Mouse (Mus musculus): ENCODE data around the gene Polr3a. TPM values are rescaled to one million over a fixed set of nuclear protein-coding genes. Genes with fewer than 3 reads are reported as not detected.
"Not testable (repeated sequence)": the region's sequence is repeated elsewhere in the genome, so short reads cannot be mapped to it uniquely, and the experiment has no call there.

Gene Polr3a
- polyA plus RNA-seq, 1 experiment from 2014 or later, result 23.8 TPM

GRCm38 (mm10) chr14:24458191-24458590 is 28.7 kb downstream of the Polr3a start:
- H3K9ac ChIP-seq (replicated peaks; ENCODE audit: low read depth, low read length), result no peak overlapping the region
- ATAC-seq, result no peak
- H3K36me3 ChIP-seq (ENCODE audit: control insufficient read depth, insufficient read depth), result peaks cover 30% of the 10 kb centered on the region
- no peak overlapping the region for H3K4me3 ChIP-seq (replicated peaks; ENCODE audit: low read length)
- 85% methylated on average over 3 of the region's 3 CpGs for WGBS
- no peaks in the 10 kb centered on the region for H3K4me1 ChIP-seq (replicated peaks; ENCODE audit: control insufficient read depth, insufficient read depth, low read length)
- H3K27ac ChIP-seq (ENCODE audit: low read length), result no peak overlapping the region
- H3K27me3 ChIP-seq (replicated peaks; ENCODE audit: control insufficient read depth, insufficient read depth, low read length), result no peaks in the 10 kb centered on the region
- H3K4me2 ChIP-seq (ENCODE audit: low read length), result no peak overlapping the region
- H3K9me3 ChIP-seq (ENCODE audit: control insufficient read depth, low read length), result no peaks in the 10 kb centered on the region

GRCm38 (mm10) chr14:24443529-24443928 is 43.3 kb downstream of the Polr3a start:
- not testable (repeated sequence) for H3K9ac ChIP-seq (replicated peaks; ENCODE audit: low read depth, low read length); ATAC-seq; H3K4me2 ChIP-seq (ENCODE audit: low read length); H3K9me3 ChIP-seq (ENCODE audit: control insufficient read depth, low read length); H3K36me3 ChIP-seq (ENCODE audit: control insufficient read depth, insufficient read depth); H3K27me3 ChIP-seq (replicated peaks; ENCODE audit: control insufficient read depth, insufficient read depth, low read length); H3K27ac ChIP-seq (ENCODE audit: low read length); H3K4me3 ChIP-seq (replicated peaks; ENCODE audit: low read length); H3K4me1 ChIP-seq (replicated peaks; ENCODE audit: control insufficient read depth, insufficient read depth, low read length)
- 93% methylated on average over 4 of the region's 4 CpGs for WGBS

Other genes starting within 250 kb of the Polr3a start
- 17.1 and 21.2 TPM in 2 replicates for gene Dlg5, start 241.1 kb downstream of the Polr3a start, polyA plus RNA-seq (2015; fragmentation: Nextera tagmentation; extraction: Ambion mirVana)
- gene E330034G19Rik, start 193.8 kb downstream of the Polr3a start, polyA plus RNA-seq (2015; fragmentation: Nextera tagmentation; extraction: Ambion mirVana), result not detected in 2 replicates
- gene Rps24, start 67 bp upstream of the Polr3a start, polyA plus RNA-seq (2015; fragmentation: Nextera tagmentation; extraction: Ambion mirVana), result 482 and 530 TPM in 2 replicates